Mouse (Mus musculus) layer of hippocampus, postnatal 14 days (tissue): ENCODE measurements around the gene Dcun1d1. TPM values are rescaled to one million over a fixed set of nuclear protein-coding genes. Genes with fewer than 3 reads are reported as not detected.

ENCODE experiments used
- DNase-seq, 2 experiments: peaks; one replicate each; pipeline ENCODE4 v3.0.0; 2021 to 2022; ENCODE audit warnings: low spot score in 2 of 2, mixed read lengths in 1 of 2
- long read RNA-seq, 2 experiments: library from polyadenylated mRNA; stranded (forward); transcript quantifications; one replicate each; pipeline ENCODE4 v2.0.0; 2021
- total RNA-seq, 2 experiments: library from RNA; stranded (reverse); gene quantifications; 2 replicates each; pipeline ENCODE4 v1.2.3; 2021

The Dcun1d1 gene
- 10 to 100 TPM; 61.5 to 65.1 TPM for total RNA-seq
- long read RNA-seq, experiment 1, full-length matches to known transcripts, result 24 of 37 reads
- long read RNA-seq, experiment 1, partial matches to known transcripts, result 5 of 37 reads
- long read RNA-seq, experiment 1, other reads (novel, unspliced or antisense), result 8 of 37 reads
- long read RNA-seq, experiment 2, full-length matches to known transcripts, result 27 of 46 reads
- long read RNA-seq, experiment 2, partial matches to known transcripts, result 11 of 46 reads
- long read RNA-seq, experiment 2, other reads (novel, unspliced or antisense), result 8 of 46 reads

DNA sequence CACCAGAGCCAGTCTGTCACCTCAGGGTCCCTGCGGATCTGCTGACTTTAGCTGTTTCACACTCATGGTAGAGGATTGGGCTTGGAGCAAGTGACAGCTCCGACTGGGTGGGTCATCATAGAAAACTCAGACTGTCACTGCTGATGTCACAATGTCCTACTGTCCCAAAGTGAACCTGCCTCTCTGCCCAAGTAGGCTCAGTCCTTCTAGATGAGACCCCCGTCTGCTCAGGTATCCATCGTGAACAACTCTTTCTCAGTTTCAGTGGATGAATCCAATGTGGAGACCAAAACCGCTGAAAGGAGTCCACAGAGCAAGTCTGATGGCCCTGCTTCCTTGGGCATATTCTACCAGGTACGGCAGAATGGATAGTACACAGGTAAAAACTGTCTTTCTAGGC is at the start of gene Dcun1d1:
Gene Dcun1d1, minus strand, starts transcription at position 101 of the 400 bp plus-strand sequence.
- no peak for DNase-seq

DNA sequence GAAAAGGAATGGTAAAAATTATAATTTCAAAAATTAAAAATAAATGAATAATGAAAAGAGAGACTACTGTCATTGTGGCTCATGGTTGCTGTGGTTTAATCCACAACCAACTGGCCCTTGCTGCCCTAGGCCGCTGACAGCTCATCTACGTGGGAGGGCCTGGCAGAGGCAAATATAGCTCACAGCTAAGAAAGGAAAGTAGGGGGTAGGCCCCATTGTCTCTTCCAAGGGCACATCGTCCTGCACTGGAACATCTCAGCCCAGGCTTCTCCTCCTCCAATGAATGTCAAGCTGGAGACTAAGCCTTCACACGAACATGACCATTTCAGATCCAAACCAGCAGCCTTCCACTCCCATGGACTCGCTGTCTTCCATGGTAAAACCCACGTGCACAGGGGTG is 49.0 kb upstream of the Dcun1d1 start:
- no peak for DNase-seq

DNA sequence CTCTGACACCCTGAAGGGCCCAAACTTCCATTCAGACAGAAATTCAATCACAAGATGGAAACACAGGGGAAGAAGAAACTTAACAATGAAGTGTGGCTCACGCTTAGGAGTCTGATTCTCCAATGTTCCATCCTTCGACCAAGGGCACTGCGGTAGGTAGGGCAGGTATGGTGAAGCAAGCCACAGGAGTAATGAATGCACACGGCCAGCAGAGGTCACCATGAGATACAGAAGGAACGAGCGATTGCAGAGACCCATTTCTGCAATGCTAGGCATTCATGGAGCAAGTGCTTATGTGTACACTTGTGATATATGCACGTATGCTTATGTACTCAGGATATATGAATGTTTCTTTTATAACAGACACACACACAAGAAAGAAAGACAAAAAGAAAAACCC is 36.3 kb upstream of the Dcun1d1 start:
- peak in 1 of 2 experiments; percentile 13 for DNase-seq

DNA sequence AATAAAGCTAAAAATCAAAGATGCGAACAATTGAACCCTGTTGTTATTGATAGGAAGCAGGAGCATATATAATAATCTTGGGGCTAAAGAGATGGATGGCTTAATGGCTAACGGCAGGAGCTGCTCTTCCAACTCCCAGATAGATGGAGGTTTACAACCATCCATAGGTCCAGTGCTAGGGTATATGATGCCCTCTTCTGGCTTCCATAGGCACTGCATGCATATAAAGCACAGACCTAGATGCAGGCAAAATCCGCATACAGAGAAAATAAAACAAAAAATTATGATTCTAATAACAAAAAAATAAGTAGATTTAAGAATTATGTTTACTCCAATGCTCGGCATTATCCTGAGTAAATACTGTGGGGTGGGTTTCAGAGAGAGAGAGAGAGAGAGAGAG is 35.7 kb upstream of the Dcun1d1 start:
- DNase-seq, result peak in 1 of 2 experiments; percentile 26

DNA sequence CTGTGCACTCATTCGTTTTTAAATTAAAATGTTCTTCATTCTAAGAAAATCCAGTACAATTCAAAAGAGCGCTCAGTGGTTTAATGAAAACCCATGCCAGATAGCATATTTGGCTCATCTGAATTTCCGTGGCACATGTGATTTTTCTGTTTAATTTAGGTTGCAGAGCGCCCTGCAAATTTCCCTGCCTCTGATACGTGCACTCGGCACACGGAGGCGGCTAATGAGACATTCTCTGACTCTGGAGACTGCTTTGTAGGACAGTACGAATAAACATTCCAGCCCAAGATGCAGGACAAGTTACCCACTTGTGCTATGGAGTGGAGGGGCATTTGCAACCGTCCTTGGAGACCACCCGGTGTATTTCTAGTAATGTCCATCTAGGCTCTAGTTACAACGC is 33.9 kb upstream of the Dcun1d1 start:
- peak in 1 of 2 experiments; percentile 34 for DNase-seq

DNA sequence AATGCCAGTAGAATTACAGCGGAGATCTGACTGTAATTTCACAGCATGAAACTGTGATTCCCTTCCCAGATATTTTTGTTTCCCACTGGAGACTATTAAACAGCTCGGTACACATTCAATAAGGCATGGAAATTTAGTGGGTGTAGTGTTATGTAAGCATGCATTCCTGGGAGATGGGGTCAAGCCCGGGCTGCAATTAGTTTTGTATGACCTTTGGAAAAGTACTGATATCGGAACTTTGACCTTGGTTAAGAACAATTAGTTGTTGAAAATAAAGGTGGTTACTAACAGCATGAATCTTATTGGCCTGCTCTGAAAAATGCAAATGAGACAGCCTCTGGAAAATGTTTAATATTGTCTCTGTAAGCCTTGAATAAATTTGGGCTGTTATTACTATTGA is 33.2 kb upstream of the Dcun1d1 start:
- DNase-seq, result no peak

DNA sequence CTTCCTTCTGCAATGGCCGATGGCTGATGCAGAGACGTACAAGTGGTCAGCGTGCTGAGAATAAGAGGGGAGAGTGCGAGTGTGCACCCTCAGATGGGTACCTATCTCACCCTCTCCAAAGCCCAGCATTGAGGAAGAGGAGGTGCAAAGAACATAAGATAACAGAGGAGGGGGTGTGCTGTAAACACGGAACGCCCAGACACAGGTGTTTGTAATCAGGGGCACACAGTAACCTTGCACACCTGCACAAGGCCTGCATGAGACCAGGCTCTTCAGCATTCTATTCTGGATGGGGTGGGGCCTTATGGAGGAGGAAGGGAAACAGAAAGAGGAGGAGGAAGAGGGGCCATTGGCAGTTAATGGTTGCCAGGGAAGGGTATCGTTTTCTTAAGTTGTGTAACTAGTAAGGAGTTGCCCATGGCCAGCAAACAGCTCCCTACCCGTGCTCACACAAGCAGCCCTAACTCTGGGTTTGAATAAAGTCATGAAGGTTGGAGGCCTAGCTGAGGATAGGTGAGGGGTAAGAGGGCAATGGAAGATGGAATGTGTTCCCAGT is 30.2 kb upstream of the Dcun1d1 start:
- no peak for DNase-seq

DNA sequence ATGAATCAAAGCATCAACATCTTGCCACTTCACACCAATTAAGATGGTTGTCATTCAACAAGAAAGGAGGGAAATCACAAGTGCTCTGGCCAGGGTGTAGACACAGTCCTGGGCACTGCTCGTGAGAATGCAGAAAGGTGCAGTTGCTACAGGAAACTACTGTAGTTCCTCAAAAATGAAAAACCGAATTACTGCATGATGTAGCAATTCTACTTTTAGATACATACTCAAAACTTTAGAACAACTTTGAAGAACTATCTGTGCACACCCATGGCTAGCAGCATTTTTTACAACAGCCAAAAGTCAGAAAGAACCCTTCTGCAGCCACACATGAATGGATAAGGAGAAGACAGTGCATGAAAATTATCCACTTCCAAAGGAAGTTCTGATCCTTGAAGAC is 29.2 kb upstream of the Dcun1d1 start:
- DNase-seq, result no peak

DNA sequence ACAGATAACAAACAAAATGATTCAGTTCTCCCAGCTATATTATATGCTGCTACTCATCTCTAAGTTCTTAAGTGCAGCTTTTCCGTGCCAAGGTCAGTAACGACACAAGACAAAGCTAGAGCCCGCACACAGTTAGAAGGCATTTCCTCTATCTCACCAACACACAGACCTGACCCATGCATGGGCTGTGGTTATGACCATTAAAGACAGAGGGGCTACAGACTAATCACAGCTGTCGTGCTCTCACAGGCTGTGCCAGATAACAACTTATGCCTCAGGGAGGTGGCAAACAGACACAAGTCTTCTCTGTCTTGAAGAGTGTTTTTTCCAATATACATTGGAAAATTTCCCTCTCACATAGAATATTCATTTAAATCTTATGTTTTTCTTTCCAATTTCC is 27.7 kb upstream of the Dcun1d1 start:
- DNase-seq, result no peak

DNA sequence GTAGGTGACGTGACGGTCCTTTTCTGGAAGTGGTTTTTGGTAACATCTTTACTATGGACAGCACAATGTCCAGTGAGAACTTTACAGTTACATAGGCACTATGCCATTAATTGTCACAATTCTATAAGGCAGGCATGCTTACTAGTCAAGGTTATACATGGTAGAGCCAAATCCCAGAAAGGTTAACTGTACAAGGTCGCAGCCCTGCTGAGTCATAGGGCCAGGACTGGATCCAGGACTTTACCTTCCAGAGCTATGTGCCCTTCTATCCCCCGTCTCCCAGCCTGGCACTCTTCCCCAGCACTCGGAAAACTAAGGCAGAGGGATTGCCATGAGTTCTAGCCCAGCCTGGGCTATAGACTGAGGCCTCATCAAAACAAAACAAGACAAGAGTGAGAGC is 26.7 kb upstream of the Dcun1d1 start:
- no peak for DNase-seq

DNA sequence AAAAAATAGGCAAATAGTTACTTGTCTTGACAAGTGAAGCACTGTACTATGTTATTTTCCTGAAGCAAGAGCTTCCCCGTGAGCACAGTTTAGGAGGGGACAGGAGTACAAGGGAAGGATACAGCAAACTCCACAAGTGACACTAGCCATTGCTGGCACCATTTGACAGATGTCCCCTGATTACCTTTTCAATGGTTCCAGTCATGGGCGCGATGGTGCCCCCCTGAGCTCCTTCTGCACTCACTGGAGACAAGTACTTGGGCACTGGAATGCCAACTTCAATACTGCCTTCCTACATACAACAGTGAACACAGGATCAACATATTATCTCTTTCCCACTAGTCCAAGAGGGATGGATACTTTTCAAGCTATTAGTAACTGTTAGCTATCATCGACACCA is 26.2 kb upstream of the Dcun1d1 start:
- no peak for DNase-seq

DNA sequence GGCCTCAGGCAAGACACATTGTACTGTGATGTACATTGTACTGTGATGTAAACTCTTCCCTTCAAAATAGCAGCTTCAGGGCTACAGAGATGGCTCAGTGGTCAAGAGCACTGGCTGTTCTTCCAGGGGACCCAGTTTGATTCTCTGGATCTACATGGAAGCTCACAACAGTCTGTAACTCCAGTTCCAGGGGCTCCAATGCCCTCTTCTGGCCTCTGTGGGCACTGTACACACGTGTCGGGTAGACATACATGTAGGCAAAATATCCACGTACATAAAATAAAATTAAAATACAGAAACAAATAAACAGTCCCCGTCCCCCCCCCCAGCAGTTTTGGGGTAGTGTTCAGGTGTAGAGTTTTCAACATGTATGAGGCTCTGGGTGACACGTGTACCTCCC is 25.7 kb upstream of the Dcun1d1 start:
- no peak for DNase-seq

DNA sequence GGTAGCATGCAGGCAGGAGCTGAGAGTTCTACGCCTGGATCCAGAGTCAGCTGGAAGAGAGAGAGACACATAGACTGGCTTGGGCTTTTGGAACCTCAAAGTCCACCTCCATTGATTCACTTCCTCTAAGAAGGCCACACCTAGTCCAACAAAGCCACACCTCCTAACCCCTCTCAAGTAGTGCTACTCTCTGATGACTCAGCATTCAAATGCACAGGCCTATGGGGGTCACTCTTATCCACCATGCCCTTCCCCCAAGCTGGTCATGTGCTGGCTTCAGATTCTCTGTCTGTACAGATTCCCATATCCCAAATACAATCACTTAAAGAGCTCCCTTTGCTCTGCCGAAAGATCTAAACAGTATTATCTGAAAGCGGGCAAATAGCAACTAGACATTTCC is 20.0 kb upstream of the Dcun1d1 start:
- DNase-seq, result no peak

DNA sequence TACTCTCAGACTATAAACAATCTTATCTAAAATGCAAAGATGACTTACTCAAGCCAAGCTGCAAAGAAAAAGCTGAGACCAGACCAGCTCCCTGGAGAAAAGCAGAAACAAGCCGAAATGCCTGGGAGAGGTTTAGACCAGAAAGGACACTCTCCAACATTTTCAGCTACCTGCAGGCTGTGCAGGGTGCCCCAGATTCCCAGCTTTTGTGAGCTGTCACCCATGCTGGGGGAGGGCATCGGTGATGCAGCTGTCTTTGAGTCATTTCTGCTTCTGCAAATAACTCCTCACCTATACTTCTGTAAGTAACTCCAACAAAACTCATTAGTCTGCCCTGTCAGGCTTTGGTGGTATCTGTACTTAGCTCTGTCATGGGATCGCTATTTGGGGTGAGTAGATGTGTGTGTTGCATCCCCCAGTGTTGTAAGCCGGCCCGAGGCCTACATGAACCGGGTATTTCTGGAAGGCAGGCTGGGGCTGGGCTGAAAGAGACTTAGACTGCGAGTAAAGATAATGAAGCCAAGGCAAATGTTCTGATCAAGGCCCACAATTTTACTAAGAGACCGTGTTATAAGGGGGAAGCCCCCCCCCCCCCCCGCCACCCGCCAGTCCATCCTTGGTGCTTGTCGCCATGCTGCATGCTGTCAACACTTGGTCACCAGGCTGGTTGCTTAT is 17.8 kb upstream of the Dcun1d1 start:
- DNase-seq, result no peak

DNA sequence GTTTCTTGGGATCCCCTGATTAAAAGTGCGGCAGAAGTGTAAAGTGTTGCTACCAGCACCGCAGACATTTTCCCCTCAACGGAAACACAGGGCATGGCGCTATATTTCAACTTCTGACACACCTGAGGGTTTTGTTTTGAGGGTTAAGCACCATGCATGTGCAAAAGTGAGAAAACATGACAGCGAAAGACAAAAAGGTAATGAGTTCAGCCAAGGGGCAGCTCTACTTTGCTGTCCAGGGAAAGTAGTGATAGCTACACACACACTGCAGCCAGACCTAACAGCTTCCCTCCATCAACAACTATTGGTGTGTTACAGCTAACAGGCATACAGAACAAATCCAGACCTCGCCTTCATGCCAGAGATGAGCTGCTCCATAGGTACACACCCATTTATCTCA is 16.6 kb upstream of the Dcun1d1 start:
- no peak for DNase-seq

DNA sequence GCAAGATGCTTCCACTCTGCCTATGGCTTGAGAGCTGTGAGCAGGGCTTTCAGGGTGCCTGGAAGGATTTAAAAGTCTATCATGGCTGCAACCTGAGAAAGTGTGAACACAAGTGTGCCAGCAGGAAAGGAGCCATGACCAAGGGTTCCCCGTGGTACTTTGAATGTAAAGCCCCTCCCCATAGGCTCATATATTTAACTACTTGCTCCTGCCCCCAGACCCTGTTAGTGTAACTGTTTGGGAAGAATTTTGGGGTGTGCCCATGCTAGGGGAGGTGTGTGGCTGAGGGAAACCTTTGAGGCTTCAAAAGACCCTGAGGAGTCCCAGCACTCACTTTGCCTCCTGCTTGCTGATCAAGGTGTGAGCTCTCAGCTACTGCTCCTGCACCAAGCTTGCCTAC is 15.9 kb upstream of the Dcun1d1 start:
- DNase-seq, result no peak

DNA sequence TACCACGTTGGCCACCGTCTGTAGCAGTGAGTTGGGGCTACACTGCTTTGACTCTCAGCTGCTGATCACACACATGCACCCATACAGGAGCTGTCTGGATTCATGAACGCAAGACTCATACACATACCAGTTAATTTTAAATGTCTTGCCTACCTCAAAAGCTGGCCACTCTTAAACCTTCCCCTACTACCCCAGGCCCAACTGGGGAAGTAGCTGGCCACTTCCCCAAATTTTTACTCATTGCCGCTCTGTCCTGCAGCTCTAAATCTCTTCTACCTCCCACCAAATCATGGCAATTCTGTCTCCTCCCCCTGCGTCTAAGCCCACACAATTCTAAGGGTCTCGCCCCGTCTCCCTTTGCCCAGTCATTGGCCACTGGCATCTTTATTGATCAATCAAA is 11.0 kb upstream of the Dcun1d1 start:
- no peak for DNase-seq

DNA sequence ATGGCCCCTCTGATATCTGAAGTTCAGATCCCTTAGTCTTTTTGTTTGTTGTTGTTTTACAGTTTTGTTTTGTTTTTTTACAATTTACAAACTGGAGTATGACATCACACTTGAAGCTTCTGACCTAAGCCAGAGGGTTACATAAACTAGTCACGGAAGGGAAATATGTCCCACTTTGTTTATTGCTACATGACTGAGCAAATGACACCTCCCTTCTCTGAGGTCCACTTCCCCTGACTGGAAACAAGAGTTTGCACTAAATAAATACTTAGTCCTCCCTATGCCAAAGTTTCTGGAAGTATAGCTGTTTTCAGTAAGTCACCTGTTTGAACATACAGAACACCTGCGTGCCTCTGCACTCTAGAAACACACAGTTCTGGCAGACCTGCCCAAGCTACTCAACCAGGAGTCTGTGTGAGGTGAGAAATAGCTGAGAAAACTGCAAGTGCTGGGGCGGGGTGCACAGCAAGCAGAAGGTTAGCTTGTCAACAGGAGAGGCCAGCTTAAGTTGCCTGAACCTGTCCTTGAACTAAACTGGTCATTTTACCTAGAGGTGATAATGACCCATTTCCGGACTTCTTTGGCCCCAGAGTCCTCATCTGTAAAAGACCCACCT is 3.4 kb upstream of the Dcun1d1 start:
- no peak for DNase-seq

DNA sequence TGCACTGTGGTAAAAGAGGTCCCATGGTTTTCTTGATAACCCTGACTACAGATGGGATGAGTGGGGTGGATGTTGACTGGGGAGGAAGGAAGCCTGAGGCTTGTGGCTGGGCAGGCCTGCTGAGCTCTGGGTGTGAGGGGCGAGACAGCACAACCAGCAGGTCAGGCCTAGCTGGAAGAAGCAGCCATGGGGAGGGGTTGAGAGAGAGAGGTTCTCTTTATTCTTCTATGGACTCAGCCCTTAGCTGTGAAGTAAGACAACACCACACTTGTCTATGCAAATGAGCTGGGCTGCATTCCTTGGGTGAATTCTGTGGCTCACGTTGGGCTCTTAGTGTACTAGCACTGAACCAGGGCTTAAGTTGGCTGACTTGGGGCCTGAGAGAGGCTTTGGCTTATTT is 2.8 kb upstream of the Dcun1d1 start:
- DNase-seq, result no peak

DNA sequence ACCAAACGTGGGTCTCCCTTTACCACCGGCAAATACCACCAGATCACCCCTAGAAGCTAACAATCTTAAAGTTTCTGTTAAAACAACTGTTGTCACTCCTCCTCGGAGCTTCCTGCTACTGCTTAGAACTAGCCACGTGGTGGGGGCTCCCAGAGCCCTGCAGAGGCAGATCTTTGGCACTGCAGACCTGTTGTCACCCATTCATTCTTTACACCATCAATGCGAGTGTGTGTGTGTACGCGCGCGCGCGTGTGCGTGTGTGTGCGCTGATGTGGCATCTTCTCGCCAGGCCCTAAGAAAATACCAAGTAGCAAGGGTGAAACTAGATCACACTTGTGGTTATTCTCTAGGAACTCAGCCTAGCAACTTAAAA is 3.9 kb downstream of the Dcun1d1 start:
- peak; percentile 26 for DNase-seq

DNA sequence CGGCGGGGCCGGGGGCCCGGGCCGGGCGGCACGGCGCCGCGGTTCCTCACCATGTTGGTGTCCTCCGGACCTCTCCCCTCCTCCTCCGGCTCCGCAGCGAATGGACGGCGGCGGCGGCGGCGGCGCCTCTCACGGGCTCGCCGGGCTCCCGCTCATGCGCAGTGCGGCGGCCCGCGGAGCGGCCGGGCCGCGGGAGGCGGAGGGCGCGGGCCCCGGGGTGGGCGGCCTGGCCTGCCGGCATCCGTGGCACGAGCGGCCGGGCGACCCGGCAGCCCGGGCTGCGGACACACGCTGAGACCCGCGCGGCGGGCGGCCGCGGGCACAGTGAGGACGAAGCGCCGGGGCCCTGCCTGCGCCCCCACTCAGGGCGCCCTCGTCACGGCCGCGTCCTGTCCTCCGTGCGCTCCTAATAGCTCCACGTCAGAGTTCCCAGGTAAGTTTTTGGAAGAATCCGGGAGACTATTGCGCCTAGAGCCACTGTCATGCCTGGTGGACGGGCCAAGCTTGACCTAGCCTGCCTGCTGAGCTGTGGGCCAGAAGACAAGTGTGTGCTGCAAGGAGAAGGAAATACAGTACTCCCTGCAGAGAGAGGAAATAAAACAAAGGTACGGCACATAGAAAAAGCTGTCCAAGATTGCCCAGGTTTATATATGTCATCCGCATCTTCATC is 4.4 kb downstream of the Dcun1d1 start:
- peak; percentile 73 to 77 for DNase-seq
